Mouse (Mus musculus) liver, adult 2 months (tissue): ENCODE data around the gene 4933436I01Rik. TPM values are rescaled to one million over a fixed set of nuclear protein-coding genes. Genes with fewer than 3 reads are reported as not detected.

Experiments
- DNase-seq: peaks from one replicate; pipeline ENCODE4 v3.0.0-alpha.2; 2011; ENCODE audit warnings: low read depth, low spot score; ENCODE audit errors: extremely low read depth
- H3K27ac ChIP-seq: fragments of 200-500 bp; replicated peaks from 2 replicates; pipeline ENCODE4 v1.5.1; 2012; ENCODE audit warnings: low read depth, mild to moderate bottlenecking, control low read depth, inconsistent platforms, low read length; ENCODE audit not compliant: insufficient read depth
- H3K27me3 ChIP-seq: fragments of 200-500 bp; 2 replicates; pipeline ENCODE4 v1.6.1; 2012; ENCODE audit warnings: mild to moderate bottlenecking, moderate library complexity, low read length, inconsistent platforms; ENCODE audit not compliant: control insufficient read depth, insufficient read depth
- H3K36me3 ChIP-seq: fragments of 200-500 bp; 2 replicates; pipeline ENCODE4 v1.6.1; 2012; ENCODE audit warnings: low read length, inconsistent platforms; ENCODE audit not compliant: control insufficient read depth, insufficient read depth
- H3K4me1 ChIP-seq: fragments of 200-500 bp; 2 replicates; pipeline ENCODE4 v1.6.1; 2011; ENCODE audit warnings: low read length; ENCODE audit not compliant: control insufficient read depth, insufficient read depth
- H3K4me3 ChIP-seq: fragments of 200-500 bp; 2 replicates; pipeline ENCODE4 v1.5.1; 2011; ENCODE audit warnings: low read depth, mild to moderate bottlenecking, control low read depth, low read length, moderate library complexity; ENCODE audit not compliant: insufficient read depth
- H3K79me2 ChIP-seq: fragments of 200-500 bp; 2 replicates; pipeline ENCODE4 v1.6.1; 2012; ENCODE audit warnings: inconsistent platforms, mild to moderate bottlenecking, low read length, moderate library complexity; ENCODE audit not compliant: control insufficient read depth, insufficient read depth
- H3K9ac ChIP-seq: fragments of 200-500 bp; 2 replicates; pipeline ENCODE4 v1.6.1; 2012; ENCODE audit warnings: low read depth, mild to moderate bottlenecking, control low read depth, inconsistent platforms, low read length
- CTCF ChIP-seq: fragments of 200-500 bp; IDR thresholded peaks from 2 replicates; pipeline ENCODE4 v1.5.1; 2011; ENCODE audit warnings: low read depth, low read length, control low read depth
- POLR2A ChIP-seq: fragments of 200-500 bp; IDR thresholded peaks from 2 replicates; pipeline ENCODE4 v1.6.1; 2011; ENCODE audit warnings: low read length, control low read depth; ENCODE audit not compliant: insufficient read depth; ENCODE audit errors: extremely low read depth
- WGBS: fragments of 180-500 bp; shearing (Covaris S2); methylation state at CpG from one replicate; pipeline ENCODE4 v1.1.7; 2018; 5-methylcytosine and 5-hydroxymethylcytosine counted together
- polyA plus RNA-seq: library from polyadenylated mRNA; depleted of rRNA; stranded (reverse); fragments of >200 nt; gene quantifications from 2 replicates; pipeline ENCODE4 v1.2.3, GENCODE M21; 2012; rRNA removed
- total RNA-seq: library from RNA; depleted of rRNA; stranded (reverse); fragments of >200 nt; gene quantifications from 2 replicates; pipeline ENCODE4 v1.2.3, GENCODE M21; 2014; rRNA removed

Gene 4933436I01Rik
- total RNA-seq (not detected in 2 replicates), polyA plus RNA-seq (not detected in 2 replicates)

GRCm38 (mm10) chrX:67921350-67921749 lies at the start of gene 4933436I01Rik:
Gene 4933436I01Rik (minus strand): TSS chrX:67921450.
- Histone ChIP-seq H3K9ac (no peak within 1 kb of the TSS), H3K4me1 (no peaks in the 10 kb centered on the region), H3K79me2 (no peaks in the 10 kb centered on the region), H3K4me3 (no peak within 1 kb of the TSS), H3K27ac (no peak within 1 kb of the TSS), H3K36me3 (no peaks in the 10 kb centered on the region), H3K27me3 (no peaks in the 10 kb centered on the region)
- TF ChIP-seq POLR2A, result no peak
- no peak for TF ChIP-seq CTCF
- WGBS, result 33% methylated on average over 1 of the region's 1 CpGs
- DNase-seq, result no peak

GRCm38 (mm10) chrX:67924769-67925470 lies 3.7 kb upstream of the 4933436I01Rik start:
- Histone ChIP-seq H3K27ac (no peak overlapping the region), H3K27me3 (no peaks in the 10 kb centered on the region), H3K79me2 (no peaks in the 10 kb centered on the region), H3K4me1 (no peaks in the 10 kb centered on the region), H3K36me3 (no peaks in the 10 kb centered on the region), H3K4me3 (no peak overlapping the region), H3K9ac (no peak overlapping the region)
- 56% methylated on average over 1 of the region's 1 CpGs for WGBS
- no peak for TF ChIP-seq POLR2A
- no peak for TF ChIP-seq CTCF
- no peak for DNase-seq

DNA sequence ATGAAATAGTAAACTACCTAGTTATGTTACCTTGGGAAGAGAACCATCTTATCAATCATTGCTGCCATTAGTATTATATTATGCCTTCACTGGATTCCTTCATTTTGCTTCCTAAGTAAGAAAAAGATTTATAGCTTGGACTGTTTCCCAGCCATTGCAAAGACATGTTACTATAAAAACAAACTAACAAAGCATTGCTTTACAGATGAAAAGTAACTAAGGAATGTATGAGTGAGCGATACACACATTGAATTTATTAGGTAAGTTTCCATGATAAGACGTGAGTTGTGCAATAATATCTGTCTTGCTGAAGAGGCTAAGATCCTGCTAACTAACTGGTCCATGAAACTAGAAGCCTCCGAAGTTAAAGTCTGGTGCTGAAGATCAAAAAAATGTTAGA lies 37.8 kb downstream of the 4933436I01Rik start:
- TF ChIP-seq POLR2A (no peak), CTCF (no peak)
- Histone ChIP-seq H3K27me3 (no peaks in the 10 kb centered on the region), H3K4me1 (no peaks in the 10 kb centered on the region), H3K79me2 (no peaks in the 10 kb centered on the region), H3K4me3 (no peak overlapping the region), H3K27ac (no peak overlapping the region), H3K36me3 (no peaks in the 10 kb centered on the region), H3K9ac (no peak overlapping the region)
- no peak for DNase-seq
- 81% methylated on average over 3 of the region's 3 CpGs for WGBS

Other genes with a start within 250 kb of the 4933436I01Rik start
- gene Gm1140, start 227.9 kb downstream of the 4933436I01Rik start, total RNA-seq, result not detected in 2 replicates
- gene Gm1140, start 227.9 kb downstream of the 4933436I01Rik start, polyA plus RNA-seq, result not detected in 2 replicates
- gene Gm14692, start 225.8 kb downstream of the 4933436I01Rik start, total RNA-seq, result not detected in 2 replicates
- gene Gm14692, start 225.8 kb downstream of the 4933436I01Rik start, polyA plus RNA-seq, result not detected in 2 replicates